Mouse (Mus musculus): Measurements from ENCODE around the gene Madcam1. TPM values are rescaled to one million over a fixed set of nuclear protein-coding genes. Genes with fewer than 3 reads are reported as not detected.

Gene Madcam1
- polyA plus RNA-seq, 2 experiments from 2014 or later: 0.23 to 0.73 TPM

DNA sequence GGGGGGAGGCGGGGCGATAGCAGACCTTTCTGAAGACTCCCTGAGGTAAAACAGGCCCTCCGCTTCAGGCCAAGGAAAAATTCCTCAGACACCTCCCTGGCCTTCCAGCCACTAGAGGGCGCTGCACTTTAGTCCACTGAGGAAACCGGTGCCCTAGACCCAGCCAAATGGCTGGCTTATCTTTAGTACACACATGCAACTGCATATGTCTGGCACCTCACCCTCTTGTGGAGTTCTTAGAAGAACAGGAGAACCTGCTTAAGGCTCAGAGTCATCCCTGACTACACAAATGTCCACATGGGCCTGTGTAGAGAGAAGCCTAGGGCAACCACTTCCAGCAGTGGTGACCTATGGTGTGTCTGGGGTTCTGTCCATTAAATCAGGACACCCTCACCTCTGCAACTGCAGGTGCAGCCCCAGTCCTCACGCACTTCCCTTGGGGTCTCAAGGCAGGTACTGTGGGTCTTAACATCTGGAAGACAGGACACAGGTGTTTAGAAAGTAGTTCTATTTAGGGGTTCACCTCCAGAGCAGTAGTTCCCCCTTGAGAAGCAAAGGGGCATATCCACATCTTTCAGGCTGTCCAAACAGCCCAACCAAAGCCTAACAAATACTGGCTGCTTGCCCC is 48.3 kb downstream of the Madcam1 start:
- ATAC-seq: peak; percentile 54

DNA sequence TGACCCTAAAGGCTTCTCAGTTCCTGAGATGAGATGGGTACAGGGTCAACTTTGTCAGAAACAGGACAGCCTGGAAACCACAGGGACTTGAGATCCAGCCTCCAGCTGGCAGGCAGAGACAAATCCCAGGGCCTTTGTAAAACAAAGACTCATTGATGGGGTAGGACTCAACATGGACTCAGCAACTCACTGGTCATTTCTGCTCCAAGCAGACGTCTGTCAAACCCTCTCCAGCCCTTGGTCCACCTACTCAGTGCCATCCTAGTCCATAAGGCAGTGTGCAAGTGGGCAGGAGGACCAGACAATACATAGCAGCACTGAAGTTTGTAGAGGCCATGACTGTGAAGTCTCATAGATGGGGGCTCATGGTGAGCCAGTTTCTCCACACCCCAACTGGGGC is 48.8 kb downstream of the Madcam1 start:
- no peak for ATAC-seq

GRCm38 (mm10) chr10:79714996-79715395 is 50.6 kb downstream of the Madcam1 start:
- no peak for ATAC-seq

GRCm38 (mm10) chr10:79716254-79716987 is 52.1 kb downstream of the Madcam1 start, which contains the start of gene Hcn2:
Gene Hcn2 (plus strand): TSS chr10:79716634.
- ATAC-seq: no peak

DNA sequence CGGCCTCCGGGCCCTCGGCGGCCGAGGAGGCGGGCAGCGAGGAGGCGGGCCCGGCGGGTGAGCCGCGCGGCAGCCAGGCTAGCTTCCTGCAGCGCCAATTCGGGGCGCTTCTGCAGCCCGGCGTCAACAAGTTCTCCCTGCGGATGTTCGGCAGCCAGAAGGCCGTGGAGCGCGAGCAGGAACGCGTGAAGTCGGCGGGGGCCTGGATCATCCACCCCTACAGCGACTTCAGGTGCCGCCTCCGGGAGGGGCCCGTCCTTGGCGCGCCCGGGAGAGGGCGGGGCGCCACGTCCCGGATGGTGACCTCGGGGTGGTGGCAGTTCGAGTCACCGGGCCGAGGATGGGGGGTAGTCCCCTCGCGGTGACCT is 52.6 kb downstream of the Madcam1 start:
- peak; percentile 32 for ATAC-seq

DNA sequence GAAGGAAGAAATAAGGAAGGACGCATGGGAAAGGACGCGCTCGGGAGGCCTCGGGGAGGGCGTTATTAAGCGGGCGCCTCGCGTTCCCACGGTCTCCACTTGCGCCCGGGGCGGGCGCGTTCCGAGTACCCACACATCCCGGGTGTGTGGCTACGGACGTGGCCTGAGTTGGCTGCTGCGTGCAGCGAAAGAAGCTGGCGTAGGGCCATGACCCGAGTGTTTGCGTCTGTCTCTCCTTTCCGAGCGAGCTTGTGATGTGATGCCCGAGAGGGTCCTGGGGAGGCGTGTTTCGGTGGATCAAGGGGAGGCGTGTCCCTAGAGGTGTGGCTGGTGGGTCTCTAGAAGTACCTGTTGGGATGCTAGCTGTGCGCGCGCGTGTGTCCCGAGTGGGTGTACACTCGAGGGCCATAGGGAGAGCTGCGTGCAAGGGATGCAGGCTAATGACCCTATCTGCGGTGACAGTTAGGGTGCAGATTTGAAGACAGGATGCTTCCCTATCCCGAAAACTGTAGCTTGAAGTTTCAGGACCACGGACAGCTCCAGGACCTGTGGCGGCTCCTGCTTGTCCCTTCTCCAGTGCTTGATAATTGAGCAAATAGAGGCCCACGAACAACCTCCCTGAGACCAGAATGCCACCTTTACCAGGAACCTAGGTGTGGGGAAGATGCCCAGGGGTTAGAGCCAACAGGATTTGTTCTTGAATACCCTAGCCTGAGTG is 53.4 kb downstream of the Madcam1 start:
- ATAC-seq: no peak

Other genes starting within 250 kb of the Madcam1 start
- not detected for gene Vmn2r83, start 195.8 kb upstream of the Madcam1 start, polyA plus RNA-seq (2017; shearing (Covaris generic))
- gene Plpp2, start 130.8 kb upstream of the Madcam1 start, polyA plus RNA-seq (2017; shearing (Covaris generic)): 1 to 10 TPM; 2.8 to 3.8 TPM
- gene Mier2, start 109.4 kb upstream of the Madcam1 start, polyA plus RNA-seq (2017; shearing (Covaris generic)): 10 to 100 TPM; 14.4 to 15.1 TPM
- not detected for gene Theg, start 77.2 kb upstream of the Madcam1 start, polyA plus RNA-seq (2017; shearing (Covaris generic))
- gene C2cd4c, start 50.5 kb upstream of the Madcam1 start, polyA plus RNA-seq (2017; shearing (Covaris generic)): not detected
- not detected for gene Shc2, start 26.6 kb upstream of the Madcam1 start, polyA plus RNA-seq (2017; shearing (Covaris generic))
- gene Odf3l2, start 18.8 kb upstream of the Madcam1 start, polyA plus RNA-seq (2017; shearing (Covaris generic)): not detected
- 10 to 100 TPM; 16.6 to 19.5 TPM for gene Tpgs1, start 4.8 kb downstream of the Madcam1 start, polyA plus RNA-seq (2017; shearing (Covaris generic))
- 10 to 100 TPM; 20.8 to 27.3 TPM for gene Cdc34, start 17.6 kb downstream of the Madcam1 start, polyA plus RNA-seq (2017; shearing (Covaris generic))
- 1 to 10 TPM in 1 of 2 experiments, under 1 TPM in 1; 0.49 to 1.1 TPM for gene Gzmm, start 24.5 kb downstream of the Madcam1 start, polyA plus RNA-seq (2017; shearing (Covaris generic))
- gene Bsg, start 39.9 kb downstream of the Madcam1 start, polyA plus RNA-seq (2017; shearing (Covaris generic)): 100 to 1,000 TPM; 127 to 129 TPM
- gene Hcn2, start 52.1 kb downstream of the Madcam1 start, polyA plus RNA-seq (2017; shearing (Covaris generic)): not detected
- gene Polrmt, start 82.0 kb downstream of the Madcam1 start, polyA plus RNA-seq (2017; shearing (Covaris generic)): 10 to 100 TPM; 18.0 to 23.4 TPM
- gene Fgf22, start 90.5 kb downstream of the Madcam1 start, polyA plus RNA-seq (2017; shearing (Covaris generic)): not detected
- gene Rnf126, start 102.4 kb downstream of the Madcam1 start, polyA plus RNA-seq (2017; shearing (Covaris generic)): 1 to 10 TPM; 3.4 to 3.5 TPM
- under 1 TPM in 1 of 2 experiments, not detected in 1; 0.53 TPM for gene Fstl3, start 112.7 kb downstream of the Madcam1 start, polyA plus RNA-seq (2017; shearing (Covaris generic))
- gene Prss57, start 126.4 kb downstream of the Madcam1 start, polyA plus RNA-seq (2017; shearing (Covaris generic)): not detected
- gene Palm, start 129.0 kb downstream of the Madcam1 start, polyA plus RNA-seq (2017; shearing (Covaris generic)): under 1 TPM in 1 of 2 experiments, not detected in 1; 0.23 TPM
- gene Misp, start 156.4 kb downstream of the Madcam1 start, polyA plus RNA-seq (2017; shearing (Covaris generic)): under 1 TPM in 1 of 2 experiments, not detected in 1; 0.27 TPM
- 100 to 1,000 TPM; 103 to 274 TPM for gene Ptbp1, start 189.9 kb downstream of the Madcam1 start, polyA plus RNA-seq (2017; shearing (Covaris generic))
- not detected for gene Prtn3, start 209.9 kb downstream of the Madcam1 start, polyA plus RNA-seq (2017; shearing (Covaris generic))
- gene Plppr3, start 210.1 kb downstream of the Madcam1 start, polyA plus RNA-seq (2017; shearing (Covaris generic)): 1 to 10 TPM; 2.1 to 4.5 TPM
- not detected for gene Elane, start 221.7 kb downstream of the Madcam1 start, polyA plus RNA-seq (2017; shearing (Covaris generic))
- gene Cfd, start 226.3 kb downstream of the Madcam1 start, polyA plus RNA-seq (2017; shearing (Covaris generic)): not detected
- 1 to 10 TPM; 5.0 to 7.7 TPM for gene Med16, start 244.4 kb downstream of the Madcam1 start, polyA plus RNA-seq (2017; shearing (Covaris generic))
- gene Gm26602, start 246.3 kb downstream of the Madcam1 start, polyA plus RNA-seq (2017; shearing (Covaris generic)): not detected